Mouse (Mus musculus) myocyte (in vitro differentiated cells): Measurements from ENCODE around the gene Spata16. TPM values are rescaled to one million over a fixed set of nuclear protein-coding genes. Genes with fewer than 3 reads are reported as not detected.
"Not testable (repeated sequence)": the region's sequence is repeated elsewhere in the genome, so short reads cannot be mapped to it uniquely, and the experiment has no call there.

Experiments used
- H3K27me3 ChIP-seq: one replicate; pipeline ENCODE4 v1.6.1; 2011; ENCODE audit not compliant: control insufficient read depth, insufficient read depth, insufficient read length
- H3K36me3 ChIP-seq: one replicate; pipeline ENCODE4 v1.6.1; 2011; ENCODE audit not compliant: control insufficient read depth, insufficient read depth
- H3K4me2 ChIP-seq: one replicate; pipeline ENCODE4 v1.6.1; 2011; ENCODE audit warnings: low read depth, control low read depth
- H3K4me3 ChIP-seq: one replicate; pipeline ENCODE4 v1.5.1; 2011; ENCODE audit warnings: mild to moderate bottlenecking, control low read depth, moderate library complexity
- H3K79me2 ChIP-seq: one replicate; pipeline ENCODE4 v1.6.1; 2011; ENCODE audit not compliant: control insufficient read depth, insufficient read depth
- H3ac ChIP-seq: one replicate; pipeline ENCODE4 v1.6.1; 2011; ENCODE audit not compliant: control insufficient read depth, insufficient read length
- CEBPB ChIP-seq: IDR thresholded peaks from 2 replicates; pipeline ENCODE4 v1.6.1; 2011; ENCODE audit warnings: mild to moderate bottlenecking, moderate library complexity; ENCODE audit not compliant: poor library complexity, insufficient read depth, severe bottlenecking
- E2F4 ChIP-seq: IDR thresholded peaks from one replicate; pipeline ENCODE4 v1.6.1; 2011; ENCODE audit warnings: mild to moderate bottlenecking, control low read depth, moderate library complexity; ENCODE audit not compliant: insufficient read depth
- MAX ChIP-seq: IDR thresholded peaks from one replicate; pipeline ENCODE4 v1.6.1; 2011; ENCODE audit warnings: low read depth, mild to moderate bottlenecking, control low read depth
- MYOD1 ChIP-seq, 3 experiments: IDR thresholded peaks; one replicate each; pipeline ENCODE4 v1.6.1; 2011; ENCODE audit warnings: control low read depth in 2 of 3, low read depth in 2 of 3, mild to moderate bottlenecking in 2 of 3, moderate library complexity in 1 of 3; ENCODE audit not compliant: insufficient read length in 2 of 3, control insufficient read depth in 1 of 3
- MYOG ChIP-seq, 3 experiments: IDR thresholded peaks; one replicate each; pipeline ENCODE4 v1.6.1; 2011; ENCODE audit warnings: control low read depth in 2 of 3, low read depth in 2 of 3, mild to moderate bottlenecking in 2 of 3; ENCODE audit not compliant: insufficient read length in 2 of 3, control insufficient read depth in 1 of 3, insufficient read depth in 1 of 3
- POLR2A ChIP-seq: IDR thresholded peaks from one replicate; pipeline ENCODE4 v1.6.1; 2011; ENCODE audit warnings: low read depth, mild to moderate bottlenecking, control low read depth, moderate library complexity; ENCODE audit not compliant: insufficient read length
- POLR2AphosphoS2 ChIP-seq: IDR thresholded peaks from one replicate; pipeline ENCODE4 v1.6.1; 2011; ENCODE audit warnings: low read depth, control low read depth; ENCODE audit not compliant: insufficient read length
- REST ChIP-seq: IDR thresholded peaks from one replicate; pipeline ENCODE4 v1.6.1; 2011; ENCODE audit warnings: mild to moderate bottlenecking, control low read depth, moderate library complexity; ENCODE audit not compliant: insufficient read depth, insufficient read length
- SRF ChIP-seq: IDR thresholded peaks from one replicate; pipeline ENCODE4 v1.6.1; 2011; ENCODE audit warnings: low read depth; ENCODE audit not compliant: control insufficient read depth, insufficient read length
- TCF12 ChIP-seq: IDR thresholded peaks from one replicate; pipeline ENCODE4 v1.6.1; 2011; ENCODE audit warnings: mild to moderate bottlenecking, control low read depth; ENCODE audit not compliant: poor library complexity, insufficient read depth, severe bottlenecking
- TCF3 ChIP-seq: IDR thresholded peaks from one replicate; pipeline ENCODE4 v1.6.1; 2011; ENCODE audit warnings: low read depth, control low read depth; ENCODE audit not compliant: insufficient read length
- USF1 ChIP-seq: IDR thresholded peaks from one replicate; pipeline ENCODE4 v1.6.1; 2011; ENCODE audit warnings: low read depth, mild to moderate bottlenecking, control low read depth, moderate library complexity
- polyA plus RNA-seq: library from polyadenylated mRNA; unstranded; fragments of >200 nt; fragmentation: generic; extraction: Trizol; gene quantifications from one replicate; pipeline ENCODE4 v1.2.1, GENCODE M21; 2012; ENCODE audit warnings: missing spikeins

The Spata16 gene
- polyA plus RNA-seq, 1 experiment: not detected

- Histone ChIP-seq H3K4me2 (no peak overlapping the region), H3ac (no peak overlapping the region), H3K79me2 (no peaks in the 10 kb centered on the region), H3K27me3 (no peaks in the 10 kb centered on the region), H3K36me3 (no peaks in the 10 kb centered on the region), H3K4me3 (no peak overlapping the region)
- no peak for TF ChIP-seq E2F4
- no peak for TF ChIP-seq CEBPB
- TF ChIP-seq USF1: no peak
- TF ChIP-seq POLR2AphosphoS2: no peak
- no peak for TF ChIP-seq MYOD1 (IDR thresholded peaks at IDR 0.05; ENCODE audit: control insufficient read depth in 1 of 3, insufficient read length in 2 of 3, low read depth in 2 of 3)
- no peak for TF ChIP-seq TCF12
- TF ChIP-seq MYOG (IDR thresholded peaks at IDR 0.05; ENCODE audit: control insufficient read depth in 1 of 3, insufficient read depth in 1 of 3, insufficient read length in 2 of 3, low read depth in 2 of 3): no peak
- no peak for TF ChIP-seq POLR2A
- no peak for TF ChIP-seq TCF3
Measured at GRCm38 (mm10) chr3:26685832-26686231, 48.4 kb downstream of the Spata16 start.

- H3K27me3 ChIP-seq, H3ac ChIP-seq, H3K79me2 ChIP-seq, H3K4me3 ChIP-seq, H3K36me3 ChIP-seq, H3K4me2 ChIP-seq: not testable (repeated sequence)
Measured at GRCm38 (mm10) chr3:26709492-26709891, 72.1 kb downstream of the Spata16 start.

GRCm38 (mm10) chr3:26727526-26727925 lies 90.1 kb downstream of the Spata16 start:
- no peak overlapping the region for H3K4me2 ChIP-seq
- H3K79me2 ChIP-seq: no peaks in the 10 kb centered on the region
- H3K4me3 ChIP-seq: no peak overlapping the region
- no peaks in the 10 kb centered on the region for H3K27me3 ChIP-seq
- H3ac ChIP-seq: no peak overlapping the region
- TF ChIP-seq TCF3 (no peak), SRF (no peak), MYOD1 (IDR thresholded peaks at IDR 0.05; ENCODE audit: control insufficient read depth in 1 of 3, insufficient read length in 2 of 3, low read depth in 2 of 3) (no peak), CEBPB (no peak), USF1 (no peak), POLR2A (no peak), MYOG (IDR thresholded peaks at IDR 0.05; ENCODE audit: control insufficient read depth in 1 of 3, insufficient read depth in 1 of 3, insufficient read length in 2 of 3, low read depth in 2 of 3) (no peak), TCF12 (no peak), E2F4 (no peak), REST (no peak), POLR2AphosphoS2 (no peak), MAX (no peak)
- no peaks in the 10 kb centered on the region for H3K36me3 ChIP-seq

GRCm38 (mm10) chr3:26750492-26750891 lies 113.1 kb downstream of the Spata16 start:
- no peak overlapping the region for H3K4me2 ChIP-seq
- no peak for TF ChIP-seq USF1
- TF ChIP-seq SRF: no peak
- no peak for TF ChIP-seq MYOD1 (IDR thresholded peaks at IDR 0.05; ENCODE audit: control insufficient read depth in 1 of 3, insufficient read length in 2 of 3, low read depth in 2 of 3)
- TF ChIP-seq TCF12: no peak
- TF ChIP-seq MYOG (IDR thresholded peaks at IDR 0.05; ENCODE audit: control insufficient read depth in 1 of 3, insufficient read depth in 1 of 3, insufficient read length in 2 of 3, low read depth in 2 of 3): no peak
- no peak for TF ChIP-seq CEBPB
- no peak for TF ChIP-seq TCF3
- no peak for TF ChIP-seq POLR2AphosphoS2
- no peak for TF ChIP-seq REST
- TF ChIP-seq MAX: no peak
- no peak for TF ChIP-seq POLR2A
- no peak for TF ChIP-seq E2F4
- H3K79me2 ChIP-seq: no peaks in the 10 kb centered on the region
- H3K36me3 ChIP-seq: no peaks in the 10 kb centered on the region
- H3K4me3 ChIP-seq: no peak overlapping the region
- no peak overlapping the region for H3ac ChIP-seq
- H3K27me3 ChIP-seq: no peaks in the 10 kb centered on the region

GRCm38 (mm10) chr3:26752441-26752840 lies 115.0 kb downstream of the Spata16 start:
- Histone ChIP-seq H3ac (no peak overlapping the region), H3K4me3 (no peak overlapping the region), H3K4me2 (no peak overlapping the region), H3K79me2 (no peaks in the 10 kb centered on the region), H3K36me3 (no peaks in the 10 kb centered on the region), H3K27me3 (no peaks in the 10 kb centered on the region)
- TF ChIP-seq SRF (no peak), E2F4 (no peak), POLR2A (no peak), REST (no peak), TCF12 (no peak), POLR2AphosphoS2 (no peak), CEBPB (no peak), MYOD1 (IDR thresholded peaks at IDR 0.05; ENCODE audit: control insufficient read depth in 1 of 3, insufficient read length in 2 of 3, low read depth in 2 of 3) (no peak), USF1 (no peak), MYOG (IDR thresholded peaks at IDR 0.05; ENCODE audit: control insufficient read depth in 1 of 3, insufficient read depth in 1 of 3, insufficient read length in 2 of 3, low read depth in 2 of 3) (no peak), TCF3 (no peak), MAX (no peak)
